Mouse (Mus musculus) thymus, adult 2 months (tissue): ENCODE data around the gene Rtl4.

ENCODE experiments used
- CTCF ChIP-seq: fragments of 200-500 bp; IDR thresholded peaks from 2 replicates; pipeline ENCODE4 v1.5.1; 2012; ENCODE audit warnings: mild to moderate bottlenecking, control low read depth, low read length, moderate library complexity, borderline replicate concordance; ENCODE audit not compliant: control insufficient read depth, poor library complexity, insufficient read depth; ENCODE audit errors: extremely low read depth
- POLR2A ChIP-seq: fragments of 200-500 bp; IDR thresholded peaks from 2 replicates; pipeline ENCODE4 v1.6.1; 2012; ENCODE audit warnings: mild to moderate bottlenecking, low read length, control low read depth, moderate library complexity; ENCODE audit not compliant: control insufficient read depth, poor library complexity, insufficient read depth; ENCODE audit errors: extremely low read depth

- TF ChIP-seq CTCF = no peak
- no peak for TF ChIP-seq POLR2A
Observed at GRCm38 (mm10) chrX:144716330-144716729, 27.6 kb downstream of the Rtl4 start.
